Mouse (Mus musculus) limb, embryonic 13.5 days (tissue): Measurements from ENCODE around the gene Mmp15. TPM values are rescaled to one million over a fixed set of nuclear protein-coding genes. Genes with fewer than 3 reads are reported as not detected.

Source experiments
- ATAC-seq: fragments of 200-750 bp; cut with Nextera tagmentation; 2 replicates; pipeline ENCODE4 v1.8.0; 2017; ENCODE audit warnings: low read depth, moderate number of reproducible peaks, moderate TSS enrichment; ENCODE audit not compliant: low FRiP score
- H3K27ac ChIP-seq: fragments of 300-500 bp; sonication (generic); 2 replicates; pipeline ENCODE4 v1.5.1; 2015; ENCODE audit warnings: inconsistent platforms, mild to moderate bottlenecking, moderate library complexity
- H3K27me3 ChIP-seq: fragments of 300-500 bp; sonication (generic); 2 replicates; pipeline ENCODE4 v1.6.1; 2015; ENCODE audit warnings: mild to moderate bottlenecking, inconsistent platforms
- H3K36me3 ChIP-seq: fragments of 300-500 bp; sonication (generic); 2 replicates; pipeline ENCODE4 v1.6.1; 2015; ENCODE audit warnings: inconsistent platforms, mild to moderate bottlenecking, moderate library complexity
- H3K4me1 ChIP-seq: fragments of 300-500 bp; sonication (generic); 2 replicates; pipeline ENCODE4 v1.6.1; 2015; ENCODE audit warnings: inconsistent platforms
- H3K4me2 ChIP-seq: fragments of 300-500 bp; sonication (generic); replicated peaks from 2 replicates; pipeline ENCODE4 v1.6.1; 2015; ENCODE audit warnings: inconsistent platforms, mild to moderate bottlenecking, moderate library complexity
- H3K4me3 ChIP-seq: fragments of 300-500 bp; sonication (generic); 2 replicates; pipeline ENCODE4 v1.5.1; 2015; ENCODE audit warnings: moderate library complexity, mild to moderate bottlenecking, inconsistent platforms
- H3K9ac ChIP-seq: fragments of 300-500 bp; sonication (generic); 2 replicates; pipeline ENCODE4 v1.6.1; 2015; ENCODE audit warnings: mild to moderate bottlenecking, inconsistent platforms
- H3K9me3 ChIP-seq: fragments of 300-500 bp; sonication (generic); 2 replicates; pipeline ENCODE4 v1.6.1; 2016; ENCODE audit warnings: inconsistent platforms
- WGBS: fragments of 180-500 bp; shearing (Covaris S2); methylation state at CpG from one replicate; pipeline ENCODE4 v1.1.7; 2015; 5-methylcytosine and 5-hydroxymethylcytosine counted together
- polyA plus RNA-seq: library from polyadenylated mRNA; unstranded; fragments of >200 nt; fragmentation: Nextera tagmentation; extraction: Ambion mirVana; gene quantifications from 2 replicates; pipeline ENCODE4 v1.2.1, GENCODE M21; 2015

The Mmp15 gene
- polyA plus RNA-seq, 1 experiment from 2014 or later = 7.7 TPM

- peaks cover 38% of the 10 kb centered on the region for H3K4me1 ChIP-seq
- no peak overlapping the region for H3K4me3 ChIP-seq
- 88% methylated on average over 5 of the region's 5 CpGs for WGBS
- no peak overlapping the region for H3K27ac ChIP-seq
- H3K9me3 ChIP-seq = no peaks in the 10 kb centered on the region
- peaks cover 62% of the 10 kb centered on the region for H3K36me3 ChIP-seq
- no peak overlapping the region for H3K4me2 ChIP-seq
- no peak for ATAC-seq
- 0 out of 2 replicates have a peak, but pooled peaks cover 3% of the 10 kb centered on the region for H3K27me3 ChIP-seq
- H3K9ac ChIP-seq = no peak overlapping the region
These were observed 25.2 kb upstream of the Mmp15 start for GRCm38 (mm10) chr8:95326822-95327221.

DNA sequence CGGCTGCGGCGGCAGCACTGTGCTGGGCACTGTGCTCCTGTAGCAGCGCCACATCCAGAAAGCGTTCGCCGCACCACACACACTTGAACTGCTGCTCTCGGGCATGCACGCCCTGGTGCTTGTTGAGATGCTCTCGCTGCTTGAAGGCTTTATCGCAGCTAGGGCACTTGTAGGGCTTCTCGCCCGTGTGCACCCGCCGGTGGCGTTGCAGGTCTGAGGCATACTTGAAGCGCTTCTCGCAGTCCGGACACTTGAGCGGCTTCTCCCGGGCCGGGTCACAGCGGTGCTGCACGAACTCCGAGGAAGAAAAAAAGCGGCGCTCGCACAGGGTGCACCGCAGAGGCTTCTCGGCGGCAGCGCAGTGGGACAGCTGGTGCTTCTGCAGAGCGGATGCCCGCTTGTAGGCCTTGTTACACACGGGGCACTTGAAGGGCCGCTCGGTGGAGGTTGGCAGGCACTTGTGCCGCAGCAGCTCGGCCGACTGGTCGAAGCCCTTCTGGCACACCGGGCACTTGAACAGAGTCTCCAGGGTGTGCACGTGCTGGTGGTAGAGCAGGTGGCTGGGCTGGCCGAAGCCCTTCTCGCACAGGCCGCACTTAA, 24.1 kb upstream of the Mmp15 start:
- H3K4me1 ChIP-seq = peaks cover 35% of the 10 kb centered on the region
- 0 out of 2 replicates have a peak, but pooled peaks cover 3% of the 10 kb centered on the region for H3K27me3 ChIP-seq
- ATAC-seq = no peak
- no peaks in the 10 kb centered on the region for H3K9me3 ChIP-seq
- peaks cover 62% of the 10 kb centered on the region for H3K36me3 ChIP-seq
- 88% methylated on average over 46 of the region's 46 CpGs for WGBS
- no peak overlapping the region for H3K27ac ChIP-seq
- no peak overlapping the region for H3K4me2 ChIP-seq
- H3K4me3 ChIP-seq = no peak overlapping the region
- 0 out of 2 replicates have a peak overlapping the region, but pooled peaks have one; percentile 26 for H3K9ac ChIP-seq

DNA sequence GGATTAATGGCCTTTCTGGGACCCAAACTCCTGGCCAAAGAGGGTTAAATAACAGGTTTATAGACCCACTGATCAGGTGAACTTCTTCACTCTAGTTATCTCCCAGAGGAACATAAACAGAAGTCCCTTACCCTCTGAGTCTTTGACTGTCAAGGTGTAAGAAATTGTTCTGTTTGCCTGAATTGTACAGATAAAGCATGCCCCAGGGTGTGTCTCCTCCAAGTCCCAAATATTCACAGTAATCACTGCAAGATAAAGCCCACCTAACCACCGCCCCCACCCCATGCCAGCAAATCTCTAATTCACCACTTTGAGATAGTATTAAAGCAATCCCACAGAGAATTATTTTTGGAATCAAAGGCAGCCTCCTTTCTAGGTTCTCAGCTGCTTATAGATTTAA, 21.7 kb upstream of the Mmp15 start:
- peaks cover 58% of the 10 kb centered on the region for H3K36me3 ChIP-seq
- 77% methylated on average over 1 of the region's 1 CpGs for WGBS
- peak overlapping the region; percentile 94 for H3K9ac ChIP-seq
- peak overlapping the region; percentile 91 for H3K4me3 ChIP-seq
- H3K27ac ChIP-seq = no peak overlapping the region
- H3K4me2 ChIP-seq = peak overlapping the region; percentile 84
- no peaks in the 10 kb centered on the region for H3K9me3 ChIP-seq
- no peak for ATAC-seq
- H3K4me1 ChIP-seq = peaks cover 26% of the 10 kb centered on the region
- H3K27me3 ChIP-seq = no peaks in the 10 kb centered on the region

GRCm38 (mm10) chr8:95331156-95331719, 20.8 kb upstream of the Mmp15 start:
- peak overlapping the region; percentile 91 for H3K4me3 ChIP-seq
- peak overlapping the region; percentile 95 for H3K27ac ChIP-seq
- H3K9ac ChIP-seq = peak overlapping the region; percentile 94
- no peaks in the 10 kb centered on the region for H3K9me3 ChIP-seq
- H3K4me1 ChIP-seq = peaks cover 26% of the 10 kb centered on the region
- H3K27me3 ChIP-seq = no peaks in the 10 kb centered on the region
- peak; percentile 24 for ATAC-seq
- peaks cover 50% of the 10 kb centered on the region for H3K36me3 ChIP-seq
- peak overlapping the region; percentile 84 for H3K4me2 ChIP-seq
- under 1% methylated on average over 38 of the region's 38 CpGs for WGBS

DNA sequence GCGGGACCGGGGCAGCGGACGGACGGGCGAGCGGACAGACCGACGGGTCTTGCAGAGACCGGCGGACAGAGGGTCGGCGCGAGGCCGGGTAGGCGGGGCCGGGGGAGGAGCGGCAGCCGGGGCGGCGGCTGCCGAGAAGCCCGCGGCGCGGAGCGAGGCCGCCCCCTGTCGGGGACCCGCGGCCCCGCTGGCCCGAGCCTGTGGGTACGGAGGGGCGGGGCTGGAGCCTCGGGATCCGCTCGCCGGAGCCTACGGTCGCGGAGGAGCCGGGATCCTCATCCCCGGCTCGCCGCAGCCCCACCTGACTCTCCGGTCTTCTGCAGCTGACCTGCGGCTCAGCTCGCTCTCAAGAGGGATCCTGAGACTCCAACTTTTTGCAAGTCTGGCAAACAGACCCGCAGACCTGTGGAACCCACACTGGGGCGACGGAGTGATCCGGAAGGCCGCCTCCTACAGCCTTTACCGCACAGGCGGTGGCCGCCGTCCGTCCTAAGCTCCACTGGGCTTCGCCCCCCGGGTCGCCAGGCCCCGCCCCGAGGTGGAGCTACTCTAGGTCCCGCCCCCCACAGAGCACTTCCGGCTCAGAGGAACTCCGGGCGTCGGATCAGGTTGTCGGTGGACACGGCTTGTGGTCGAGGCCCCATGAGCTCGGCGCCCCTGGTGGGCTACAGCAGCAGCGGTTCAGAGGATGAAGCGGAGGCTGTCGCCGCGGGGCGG, 20.2 kb upstream of the Mmp15 start, which contains the start of the genes Zfp319 and Usb1:
Gene Zfp319, minus strand, starts transcription at position 231 of the 717 bp plus-strand sequence.
Gene Usb1, plus strand, starts transcription at position 565 of the 717 bp plus-strand sequence.
- H3K4me1 ChIP-seq = peaks cover 26% of the 10 kb centered on the region
- H3K27me3 ChIP-seq = no peaks in the 10 kb centered on the region
- peak within 1 kb of the TSS; percentile 91 for H3K4me3 ChIP-seq
- H3K9ac ChIP-seq = peak within 1 kb of the TSS; percentile 94
- peak within 1 kb of the TSS; percentile 84 for H3K4me2 ChIP-seq
- H3K27ac ChIP-seq = peak within 1 kb of the TSS; percentile 95
- ATAC-seq = peak; percentile 93
- H3K9me3 ChIP-seq = no peaks in the 10 kb centered on the region
- peaks cover 47% of the 10 kb centered on the region for H3K36me3 ChIP-seq
- under 1% methylated on average over 75 of the region's 80 CpGs for WGBS

DNA sequence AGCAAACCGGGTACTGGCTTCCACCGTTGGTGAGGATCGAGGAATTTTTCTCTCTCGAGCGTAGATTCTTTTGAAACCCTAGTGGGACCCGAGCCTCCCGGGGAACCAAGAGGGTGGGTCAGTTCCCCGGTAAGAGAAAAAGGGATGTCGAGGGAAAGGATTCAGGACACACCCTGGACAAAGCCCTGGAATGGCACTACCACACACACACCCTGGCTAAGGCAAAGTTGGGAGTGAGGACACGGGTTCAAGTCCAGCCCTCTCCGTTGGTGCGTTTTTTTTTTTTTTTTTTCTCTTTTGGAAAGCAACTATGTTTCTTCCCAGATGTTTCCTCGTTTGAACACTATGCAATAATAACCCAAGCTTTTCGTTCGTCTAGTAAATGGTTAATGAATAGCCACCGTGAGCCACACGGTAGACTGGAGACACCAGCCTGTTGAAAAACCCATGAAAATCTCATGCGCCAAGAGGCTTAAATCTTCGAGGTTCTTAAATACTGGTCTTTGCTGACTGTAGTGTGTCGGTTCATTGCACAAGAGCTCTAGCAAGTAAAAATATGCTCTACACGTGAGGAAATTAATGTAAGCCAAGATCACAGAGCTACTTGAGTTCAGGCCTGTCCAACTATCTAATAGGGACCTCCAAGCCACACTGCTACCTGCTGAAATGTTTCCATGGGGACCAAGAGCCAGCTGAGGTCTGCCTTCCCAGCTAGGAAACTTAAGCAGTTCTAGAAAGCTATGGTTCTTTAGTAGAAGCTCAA, 19.4 kb upstream of the Mmp15 start:
- Histone ChIP-seq H3K36me3 (peaks cover 45% of the 10 kb centered on the region), H3K4me2 (peak overlapping the region; percentile 84), H3K27ac (peak overlapping the region; percentile 95), H3K4me3 (peak overlapping the region; percentile 91), H3K9ac (peak overlapping the region; percentile 94), H3K4me1 (peaks cover 22% of the 10 kb centered on the region), H3K9me3 (no peaks in the 10 kb centered on the region), H3K27me3 (no peaks in the 10 kb centered on the region)
- 26% methylated on average over 21 of the region's 21 CpGs for WGBS
- no peak for ATAC-seq

DNA sequence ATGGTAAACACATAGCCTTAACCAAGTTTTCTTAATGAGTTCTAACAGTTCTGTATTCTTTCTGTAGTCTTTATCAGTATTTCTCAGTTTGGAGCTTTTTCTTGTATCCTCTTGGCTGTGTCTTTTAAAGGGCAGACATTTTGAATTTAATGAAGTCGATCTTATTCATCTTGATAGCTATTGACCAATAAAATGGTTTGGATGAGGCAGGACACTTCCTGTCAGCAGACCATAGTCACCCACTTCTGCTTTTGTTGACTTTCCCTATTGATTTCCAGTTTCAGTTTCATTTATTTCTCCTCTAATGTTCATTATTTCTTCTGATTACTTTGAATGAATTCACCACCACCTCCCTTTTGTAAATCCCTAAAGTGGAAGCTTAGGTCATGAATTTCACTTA, 16.4 kb upstream of the Mmp15 start:
- no peak overlapping the region for H3K27ac ChIP-seq
- no peak overlapping the region for H3K4me3 ChIP-seq
- H3K9me3 ChIP-seq = no peaks in the 10 kb centered on the region
- 85% methylated on average over 1 of the region's 1 CpGs for WGBS
- no peak overlapping the region for H3K9ac ChIP-seq
- H3K36me3 ChIP-seq = peaks cover 49% of the 10 kb centered on the region
- H3K27me3 ChIP-seq = no peaks in the 10 kb centered on the region
- peaks cover 8% of the 10 kb centered on the region for H3K4me1 ChIP-seq
- no peak for ATAC-seq
- H3K4me2 ChIP-seq = no peak overlapping the region

DNA sequence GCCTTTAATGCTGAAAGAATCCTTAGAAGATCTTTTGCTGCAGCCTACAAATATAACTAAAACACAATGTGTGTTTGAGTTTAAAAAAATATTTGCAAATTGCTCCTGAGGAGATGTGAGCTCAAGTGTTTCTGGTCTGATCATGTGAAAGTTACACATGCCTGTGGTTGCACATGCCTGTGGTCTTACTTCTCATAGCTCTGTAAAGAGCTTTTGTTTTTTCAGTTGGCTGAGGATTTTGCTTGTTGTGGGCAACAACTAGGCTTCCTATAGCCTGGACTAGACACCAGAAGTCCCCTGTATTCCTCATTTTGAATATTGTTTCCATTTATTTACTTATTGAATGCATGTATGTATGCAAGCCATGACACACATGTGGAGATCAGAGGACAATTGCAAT, 15.7 kb upstream of the Mmp15 start:
- peaks cover 55% of the 10 kb centered on the region for H3K36me3 ChIP-seq
- no peak for ATAC-seq
- no peak overlapping the region for H3K9ac ChIP-seq
- no peak overlapping the region for H3K4me2 ChIP-seq
- no peak overlapping the region for H3K27ac ChIP-seq
- 0 out of 2 replicates have a peak, but pooled peaks cover 5% of the 10 kb centered on the region for H3K4me1 ChIP-seq
- no peaks in the 10 kb centered on the region for H3K9me3 ChIP-seq
- no peak overlapping the region for H3K4me3 ChIP-seq
- no peaks in the 10 kb centered on the region for H3K27me3 ChIP-seq

GRCm38 (mm10) chr8:95341721-95342120, 10.3 kb upstream of the Mmp15 start:
- H3K9ac ChIP-seq = no peak overlapping the region

DNA sequence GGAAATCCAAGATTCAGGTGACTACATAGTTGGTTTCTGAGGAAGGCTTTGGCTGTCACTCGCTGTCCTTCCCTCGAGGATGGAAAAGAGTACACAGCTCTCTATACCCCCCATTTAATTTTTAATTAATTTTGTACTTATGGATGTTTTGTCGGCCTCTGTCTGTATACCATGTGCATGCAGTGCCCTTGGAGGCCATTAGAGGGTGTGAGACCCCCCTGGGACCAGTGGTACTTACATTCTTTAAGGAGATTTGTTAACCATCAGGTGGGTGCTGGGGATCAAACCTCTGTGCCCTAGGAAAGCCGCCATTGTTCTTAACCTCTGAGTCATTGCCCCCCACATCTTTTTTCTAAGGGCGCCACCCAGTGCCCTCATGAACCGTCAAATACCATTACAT, 7.4 kb upstream of the Mmp15 start:
- 73% methylated on average over 6 of the region's 6 CpGs for WGBS

More at GRCm38 (mm10) chr8:95341721-95342120, 10.3 kb upstream of the Mmp15 start:
- Histone ChIP-seq H3K4me2 (no peak overlapping the region), H3K9me3 (no peaks in the 10 kb centered on the region), H3K4me3 (no peak overlapping the region), H3K4me1 (peaks cover under 1% of the 10 kb centered on the region; the same call in 1 of the 2 replicates), H3K27ac (no peak overlapping the region), H3K36me3 (peaks cover 84% of the 10 kb centered on the region), H3K27me3 (no peaks in the 10 kb centered on the region)
- 73% methylated on average over 5 of the region's 5 CpGs for WGBS
- ATAC-seq = no peak

GRCm38 (mm10) chr8:95346643-95347545, 5.2 kb upstream of the Mmp15 start:
- peak; percentile 28; the same call in 1 of the 2 replicates for ATAC-seq
- Histone ChIP-seq H3K4me1 (peaks cover 26% of the 10 kb centered on the region), H3K36me3 (peaks cover 41% of the 10 kb centered on the region), H3K27ac (no peak overlapping the region), H3K9ac (no peak overlapping the region), H3K4me3 (no peak overlapping the region), H3K27me3 (peaks cover 27% of the 10 kb centered on the region), H3K9me3 (no peaks in the 10 kb centered on the region), H3K4me2 (no peak overlapping the region)
- 13% methylated on average over 8 of the region's 8 CpGs for WGBS

More for the DNA sequence above, 7.4 kb upstream of the Mmp15 start:
- ATAC-seq = no peak
- Histone ChIP-seq H3K4me1 (peaks cover 17% of the 10 kb centered on the region), H3K36me3 (peaks cover 62% of the 10 kb centered on the region), H3K4me2 (no peak overlapping the region), H3K4me3 (no peak overlapping the region), H3K27me3 (peaks cover 9% of the 10 kb centered on the region), H3K9me3 (no peaks in the 10 kb centered on the region), H3K27ac (no peak overlapping the region), H3K9ac (no peak overlapping the region)
